Mouse (Mus musculus) Muller cell, postnatal 12 days (primary cell): ENCODE results near the gene Osbpl5.
"Not testable (repeated sequence)": the region's sequence is repeated elsewhere in the genome, so short reads cannot be mapped to it uniquely, and the experiment has no call there.

ENCODE experiments used
- DNase-seq: peaks from one replicate; pipeline ENCODE4 v3.0.0-alpha.2; 2015; ENCODE audit errors: inconsistent ontology term

Osbpl5 gene

GRCm38 (mm10) chr7:143649034-143649768 lies 107.6 kb downstream of the Osbpl5 start, which contains the start of gene Tnfrsf22:
Tnfrsf22 (minus strand) TSS chr7:143649661.
- DNase-seq = peak; percentile 80

- not testable (repeated sequence) for DNase-seq
Observed at GRCm38 (mm10) chr7:143643949-143644348, 112.8 kb downstream of the Osbpl5 start.
